Mouse (Mus musculus): Measurements from ENCODE around the gene Nol12. TPM values are rescaled to one million over a fixed set of nuclear protein-coding genes. Genes with fewer than 3 reads are reported as not detected.
A peak's percentile ranks its signal among the peaks of the same experiment; 100 is the strongest.

The Nol12 gene
- 53.8 and 60.0 TPM in 2 replicates for polyA plus RNA-seq (2016; fragmentation: Nextera tagmentation; extraction: Ambion mirVana)

DNA sequence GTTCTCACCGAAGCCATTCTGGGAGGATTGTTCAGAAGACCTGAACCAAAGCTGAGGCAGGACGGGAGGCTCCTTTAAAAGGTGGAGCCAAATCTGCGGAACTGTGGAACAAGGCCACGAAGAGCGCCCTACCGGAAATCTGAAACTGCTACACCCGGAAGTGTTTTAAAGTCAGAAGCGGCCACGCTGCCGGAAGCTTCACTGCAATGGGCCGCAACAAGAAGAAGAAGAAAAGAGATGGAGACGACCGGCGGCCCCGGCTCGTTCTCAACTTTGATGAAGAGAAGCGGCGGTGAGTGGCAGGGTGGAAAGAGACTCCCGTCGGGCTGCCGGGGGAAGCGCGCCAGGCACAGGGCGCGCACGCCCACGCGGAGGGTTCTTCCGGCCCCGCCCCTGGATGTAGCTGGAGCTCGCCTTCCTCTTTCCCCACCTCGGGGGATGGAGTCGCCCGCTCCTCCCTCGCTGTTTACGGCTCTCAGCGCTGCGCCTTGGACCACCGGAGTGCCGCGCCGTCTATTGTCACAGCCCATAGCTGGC is at the start of gene Nol12:
Nol12 (plus strand) TSS at position 150 of the 537 bp plus-strand sequence.
- Histone ChIP-seq H3K9ac (peak within 1 kb of the TSS; percentile 81), H3K9me3 (replicated peaks) (no peaks in the 10 kb centered on the region), H3K27ac (peak within 1 kb of the TSS; percentile 80), H3K4me3 (peak within 1 kb of the TSS; percentile 78), H3K4me2 (replicated peaks) (peak within 1 kb of the TSS; percentile 59), H3K27me3 (0 out of 2 replicates have a peak, but pooled peaks cover 2% of the 10 kb centered on the region), H3K4me1 (peaks cover 21% of the 10 kb centered on the region), H3K36me3 (peaks cover 30% of the 10 kb centered on the region)
- peak; percentile 88 for ATAC-seq (ENCODE audit: low FRiP score)
- WGBS, result under 1% methylated on average over 41 of the region's 42 CpGs

GRCm38 (mm10) chr15:78889401-78889853 is 45.3 kb upstream of the Nol12 start:
- no peaks in the 10 kb centered on the region for H3K9me3 ChIP-seq (replicated peaks)

GRCm38 (mm10) chr15:78892440-78892839 is 42.3 kb upstream of the Nol12 start:
- Histone ChIP-seq H3K27me3 (no peaks in the 10 kb centered on the region), H3K4me3 (no peak overlapping the region), H3K36me3 (peaks cover 65% of the 10 kb centered on the region), H3K4me2 (replicated peaks) (no peak overlapping the region), H3K9ac (no peak overlapping the region), H3K27ac (no peak overlapping the region), H3K4me1 (peaks cover 21% of the 10 kb centered on the region), H3K9me3 (replicated peaks) (no peaks in the 10 kb centered on the region)
- ATAC-seq (ENCODE audit: low FRiP score), result no peak
- WGBS, result 66% methylated on average over 7 of the region's 7 CpGs

More at GRCm38 (mm10) chr15:78889401-78889853, 45.3 kb upstream of the Nol12 start:
- WGBS, result 36% methylated on average over 13 of the region's 13 CpGs
- no peak for ATAC-seq (ENCODE audit: low FRiP score)
- no peaks in the 10 kb centered on the region for H3K27me3 ChIP-seq
- H3K4me3 ChIP-seq, result no peak overlapping the region
- peaks cover 21% of the 10 kb centered on the region for H3K4me1 ChIP-seq
- H3K4me2 ChIP-seq (replicated peaks), result no peak overlapping the region
- H3K27ac ChIP-seq, result 0 out of 2 replicates have a peak overlapping the region, but pooled peaks have one; percentile 7
- peak overlapping the region; percentile 9; the same call in 1 of the 2 replicates for H3K9ac ChIP-seq
- H3K36me3 ChIP-seq, result peaks cover 93% of the 10 kb centered on the region

- peaks cover 14% of the 10 kb centered on the region for H3K4me1 ChIP-seq
- H3K27me3 ChIP-seq, result peaks cover 12% of the 10 kb centered on the region
- no peak overlapping the region for H3K27ac ChIP-seq
- no peak overlapping the region for H3K9ac ChIP-seq
- H3K4me3 ChIP-seq, result no peak overlapping the region
- H3K4me2 ChIP-seq (replicated peaks), result no peak overlapping the region
- WGBS, result 74% methylated on average over 13 of the region's 13 CpGs
- ATAC-seq (ENCODE audit: low FRiP score), result no peak
- H3K9me3 ChIP-seq (replicated peaks), result no peaks in the 10 kb centered on the region
- peaks cover 43% of the 10 kb centered on the region for H3K36me3 ChIP-seq
These were observed 40.0 kb upstream of the Nol12 start for GRCm38 (mm10) chr15:78894726-78895125.

DNA sequence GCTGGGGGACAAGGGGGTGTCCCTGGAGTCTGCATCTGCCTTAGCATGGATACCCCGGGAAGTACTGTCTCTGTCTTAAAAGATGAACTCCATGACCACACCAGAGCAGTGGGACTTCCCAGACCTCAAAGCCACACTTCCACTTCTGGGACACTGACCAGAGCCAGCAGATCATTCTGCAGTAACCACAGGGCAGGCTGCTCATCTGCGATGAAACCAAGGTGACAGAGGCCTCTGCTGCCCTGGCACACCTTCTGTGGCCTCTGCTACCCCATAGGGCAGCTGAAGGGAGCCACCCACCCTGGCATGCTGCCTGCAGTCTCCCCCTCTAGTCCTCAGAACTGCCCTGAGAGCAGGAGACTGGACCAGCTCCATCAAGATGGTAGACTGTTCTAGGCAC is 39.0 kb upstream of the Nol12 start:
- Histone ChIP-seq H3K4me2 (replicated peaks) (no peak overlapping the region), H3K27me3 (peaks cover 22% of the 10 kb centered on the region), H3K4me1 (peaks cover 24% of the 10 kb centered on the region), H3K27ac (no peak overlapping the region), H3K36me3 (peaks cover 33% of the 10 kb centered on the region), H3K9ac (no peak overlapping the region), H3K9me3 (replicated peaks) (no peaks in the 10 kb centered on the region), H3K4me3 (no peak overlapping the region)
- 85% methylated on average over 2 of the region's 2 CpGs for WGBS
- ATAC-seq (ENCODE audit: low FRiP score), result no peak

DNA sequence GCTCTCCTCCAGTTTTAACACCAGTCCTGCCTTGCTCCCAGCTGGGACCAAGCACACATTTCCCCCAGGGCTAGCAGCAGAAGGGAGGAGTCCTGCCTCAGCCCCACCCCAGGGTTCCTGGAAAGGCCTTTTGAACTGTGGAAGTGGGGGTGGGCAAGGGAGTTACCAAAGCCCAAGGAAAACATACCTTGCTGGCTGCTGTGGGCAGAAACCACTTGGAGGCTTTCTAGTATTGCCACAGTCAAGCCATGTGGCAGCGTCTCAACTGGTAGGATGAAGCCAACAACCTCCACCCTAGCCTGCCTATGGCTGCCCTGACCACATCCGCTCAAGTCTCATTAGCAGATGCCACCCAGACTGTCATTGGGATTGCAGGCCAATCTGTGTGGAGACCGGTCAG is 38.6 kb upstream of the Nol12 start:
- H3K36me3 ChIP-seq, result peaks cover 29% of the 10 kb centered on the region
- no peak for ATAC-seq (ENCODE audit: low FRiP score)
- H3K4me3 ChIP-seq, result no peak overlapping the region
- 90% methylated on average over 3 of the region's 3 CpGs for WGBS
- peaks cover 28% of the 10 kb centered on the region for H3K4me1 ChIP-seq
- no peak overlapping the region for H3K9ac ChIP-seq
- no peak overlapping the region for H3K4me2 ChIP-seq (replicated peaks)
- no peak overlapping the region for H3K27ac ChIP-seq
- no peaks in the 10 kb centered on the region for H3K9me3 ChIP-seq (replicated peaks)
- H3K27me3 ChIP-seq, result peaks cover 26% of the 10 kb centered on the region

GRCm38 (mm10) chr15:78897488-78897887 is 37.2 kb upstream of the Nol12 start:
- no peak for ATAC-seq (ENCODE audit: low FRiP score)
- Histone ChIP-seq H3K27me3 (peaks cover 30% of the 10 kb centered on the region), H3K9ac (no peak overlapping the region), H3K9me3 (replicated peaks) (no peaks in the 10 kb centered on the region), H3K4me2 (replicated peaks) (no peak overlapping the region), H3K4me1 (peaks cover 31% of the 10 kb centered on the region), H3K36me3 (peaks cover 16% of the 10 kb centered on the region), H3K27ac (no peak overlapping the region), H3K4me3 (no peak overlapping the region)
- WGBS, result 88% methylated on average over 4 of the region's 4 CpGs

DNA sequence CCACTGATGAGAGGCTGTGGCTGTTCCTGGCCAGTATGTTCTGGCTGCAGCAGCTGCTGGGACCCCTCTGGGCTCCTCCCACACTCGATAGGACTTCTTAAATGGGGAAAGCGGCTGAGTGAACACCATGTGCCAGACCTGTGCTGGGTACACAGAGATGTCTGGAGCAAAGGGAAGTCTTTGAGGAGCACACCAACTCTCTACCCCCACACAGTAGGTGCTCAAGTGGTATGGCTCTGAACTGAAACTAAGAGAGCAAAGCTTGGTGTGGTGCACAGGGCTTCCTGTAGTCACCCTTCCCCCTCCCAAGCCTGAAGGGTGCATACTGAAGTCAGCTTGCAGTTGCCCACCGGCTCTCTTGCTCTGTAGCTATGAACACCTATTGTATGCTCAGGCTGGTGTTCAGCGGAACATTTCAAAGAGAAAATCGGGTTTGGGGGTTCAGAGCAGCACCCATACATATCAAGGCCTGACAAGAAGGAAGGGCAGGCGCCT is 36.2 kb upstream of the Nol12 start:
- 52% methylated on average over 6 of the region's 6 CpGs for WGBS
- ATAC-seq (ENCODE audit: low FRiP score), result no peak
- H3K9ac ChIP-seq, result no peak overlapping the region

DNA sequence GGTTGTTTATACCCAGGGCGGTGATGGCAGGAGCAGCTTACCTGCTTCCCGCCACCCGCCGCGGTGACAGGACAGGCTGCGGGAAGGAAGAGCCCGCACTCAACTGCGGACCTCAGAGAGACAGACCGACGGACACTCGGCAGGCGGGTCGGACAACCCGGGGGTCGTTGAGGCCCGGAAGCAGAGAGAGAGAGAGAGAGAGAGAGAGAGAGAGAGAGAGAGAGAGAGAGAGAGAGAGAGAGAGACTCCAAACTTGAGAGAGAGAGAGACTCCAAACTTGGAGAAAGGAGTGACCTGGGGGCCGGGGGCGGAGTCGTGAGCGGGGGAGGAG is 35.4 kb upstream of the Nol12 start, which contains the start of gene Gm49510:
Gm49510 (plus strand) TSS at position 259 of the 331 bp plus-strand sequence.
- peak within 1 kb of the TSS; percentile 91 for H3K4me2 ChIP-seq (replicated peaks)
- H3K27me3 ChIP-seq, result peaks cover 30% of the 10 kb centered on the region
- peak within 1 kb of the TSS; percentile 67 for H3K9ac ChIP-seq
- WGBS, result under 1% methylated on average over 19 of the region's 20 CpGs
- H3K36me3 ChIP-seq, result no peaks in the 10 kb centered on the region
- H3K4me3 ChIP-seq, result peak within 1 kb of the TSS; percentile 52
- peaks cover 20% of the 10 kb centered on the region for H3K4me1 ChIP-seq
- no peaks in the 10 kb centered on the region for H3K9me3 ChIP-seq (replicated peaks)
- no peak within 1 kb of the TSS for H3K27ac ChIP-seq
- no peak for ATAC-seq (ENCODE audit: low FRiP score)

More for the DNA sequence above, 36.2 kb upstream of the Nol12 start:
- peak overlapping the region; percentile 91; the same call in 1 of the 2 replicates for H3K4me2 ChIP-seq (replicated peaks)
- H3K4me1 ChIP-seq, result peaks cover 28% of the 10 kb centered on the region
- no peak overlapping the region for H3K27ac ChIP-seq
- no peak overlapping the region for H3K4me3 ChIP-seq
- no peaks in the 10 kb centered on the region for H3K9me3 ChIP-seq (replicated peaks)
- peaks cover 30% of the 10 kb centered on the region for H3K27me3 ChIP-seq
- peaks cover 5% of the 10 kb centered on the region for H3K36me3 ChIP-seq

DNA sequence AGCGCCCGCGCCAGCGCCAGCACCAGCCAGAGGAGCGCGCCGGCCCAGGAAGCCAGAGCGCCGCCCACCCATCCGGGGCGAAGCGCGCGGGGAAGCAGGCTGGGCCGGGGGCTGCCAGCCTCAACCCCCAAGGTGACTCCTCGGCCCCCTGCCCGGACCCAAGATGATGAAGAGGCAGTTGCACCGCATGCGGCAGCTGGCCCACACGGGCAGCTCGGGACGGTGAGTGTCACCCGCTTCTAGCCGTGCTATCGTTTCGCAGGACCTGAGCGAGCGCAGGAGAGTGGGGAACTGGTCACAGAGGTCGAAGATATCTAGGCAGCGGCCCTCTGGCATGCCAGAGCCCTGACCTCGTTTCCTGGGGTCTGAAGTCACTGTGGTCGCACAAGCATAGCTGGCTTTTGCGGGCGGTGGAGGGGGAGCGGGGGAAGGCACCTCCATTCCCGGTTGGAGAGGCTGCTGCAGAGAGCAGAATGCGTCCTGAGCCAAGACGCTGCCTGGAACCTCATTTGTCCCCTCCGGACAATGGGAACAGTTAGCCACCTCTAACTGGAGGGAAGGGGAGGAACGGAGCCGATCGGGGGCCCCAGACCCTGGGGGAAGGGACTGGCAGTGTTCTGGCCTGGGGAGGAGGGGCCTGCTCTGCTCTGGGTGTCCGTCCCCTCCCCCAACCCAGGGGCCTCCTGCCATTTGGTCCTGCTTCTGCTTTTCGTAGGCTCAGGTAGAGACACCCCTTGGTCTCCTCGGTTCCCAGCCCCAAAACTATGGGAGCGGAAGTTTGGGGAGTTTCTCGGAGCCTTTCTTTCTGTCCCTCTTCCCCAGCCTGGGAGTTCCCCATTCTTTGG is 34.8 kb upstream of the Nol12 start, which contains the start of gene Sh3bp1:
Sh3bp1 (plus strand) TSS at position 29 of the 845 bp plus-strand sequence.
- no peaks in the 10 kb centered on the region for H3K36me3 ChIP-seq
- H3K4me3 ChIP-seq, result peak within 1 kb of the TSS; percentile 52
- peak within 1 kb of the TSS; percentile 91 for H3K4me2 ChIP-seq (replicated peaks)
- no peak within 1 kb of the TSS for H3K27ac ChIP-seq
- no peak for ATAC-seq (ENCODE audit: low FRiP score)
- WGBS, result 2% methylated on average over 47 of the region's 47 CpGs
- H3K4me1 ChIP-seq, result peaks cover 20% of the 10 kb centered on the region
- peak within 1 kb of the TSS; percentile 67 for H3K9ac ChIP-seq
- peaks cover 30% of the 10 kb centered on the region for H3K27me3 ChIP-seq
- no peaks in the 10 kb centered on the region for H3K9me3 ChIP-seq (replicated peaks)

GRCm38 (mm10) chr15:78900585-78901421 is 33.9 kb upstream of the Nol12 start:
- Histone ChIP-seq H3K4me3 (peak overlapping the region; percentile 52), H3K27me3 (peaks cover 30% of the 10 kb centered on the region), H3K9me3 (replicated peaks) (no peaks in the 10 kb centered on the region), H3K4me1 (peaks cover 20% of the 10 kb centered on the region), H3K4me2 (replicated peaks) (peak overlapping the region; percentile 91), H3K36me3 (no peaks in the 10 kb centered on the region), H3K9ac (peak overlapping the region; percentile 67), H3K27ac (no peak overlapping the region)
- ATAC-seq (ENCODE audit: low FRiP score), result no peak
- WGBS, result 18% methylated on average over 18 of the region's 18 CpGs

All from hindbrain, embryonic 12.5 days (tissue).